Mouse (Mus musculus) lung, adult 2 months (tissue): ENCODE data around the gene Slc7a5.

Source experiments
- CTCF ChIP-seq: fragments of 200-500 bp; IDR thresholded peaks from 2 replicates; pipeline ENCODE4 v1.5.1; 2011; ENCODE audit warnings: mild to moderate bottlenecking, low read length, control low read depth; ENCODE audit not compliant: insufficient read depth
- POLR2A ChIP-seq: fragments of 200-500 bp; IDR thresholded peaks from 2 replicates; pipeline ENCODE4 v1.6.1; 2011; ENCODE audit warnings: low read depth, mild to moderate bottlenecking, control low read depth, low read length, borderline replicate concordance; ENCODE audit errors: extremely low read depth

- TF ChIP-seq CTCF: no peak
- peak; percentile 70; the same call in 1 of the 2 replicates for TF ChIP-seq POLR2A
Measured at GRCm38 (mm10) chr8:121950749-121951655, 43.5 kb upstream of the Slc7a5 start.
